Mouse (Mus musculus): ENCODE measurements around the gene Gm4869.

Gm4869 gene

GRCm38 (mm10) chr5:140472336-140472735, 26.9 kb downstream of the Gm4869 start:
- peak in 1 of 2 experiments; percentile 19 for DNase-seq

- DNase-seq = no peak
These were observed 36.0 kb downstream of the Gm4869 start for GRCm38 (mm10) chr5:140481458-140481857.

DNA sequence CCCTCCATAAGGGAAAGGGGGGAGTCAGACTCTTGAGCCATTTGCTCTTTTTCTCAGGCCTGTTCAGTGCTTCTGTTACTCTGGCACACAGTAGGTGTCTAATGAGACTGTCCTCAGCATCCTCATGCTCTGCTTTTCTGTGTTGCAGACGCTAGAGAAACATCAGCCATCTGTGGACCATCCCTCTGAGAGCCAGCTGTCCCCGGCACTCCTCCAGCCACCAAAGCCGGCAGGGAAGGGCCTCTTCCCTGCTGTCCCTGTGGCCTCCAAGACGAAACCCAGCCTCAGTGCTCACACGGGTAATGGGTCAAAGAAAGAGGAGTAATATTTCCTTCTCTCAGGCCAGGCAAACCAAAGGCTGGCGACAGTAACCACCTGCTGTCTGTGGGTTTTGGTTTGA, 45.7 kb downstream of the Gm4869 start:
- peak in 1 of 2 experiments; percentile 21 for DNase-seq

DNA sequence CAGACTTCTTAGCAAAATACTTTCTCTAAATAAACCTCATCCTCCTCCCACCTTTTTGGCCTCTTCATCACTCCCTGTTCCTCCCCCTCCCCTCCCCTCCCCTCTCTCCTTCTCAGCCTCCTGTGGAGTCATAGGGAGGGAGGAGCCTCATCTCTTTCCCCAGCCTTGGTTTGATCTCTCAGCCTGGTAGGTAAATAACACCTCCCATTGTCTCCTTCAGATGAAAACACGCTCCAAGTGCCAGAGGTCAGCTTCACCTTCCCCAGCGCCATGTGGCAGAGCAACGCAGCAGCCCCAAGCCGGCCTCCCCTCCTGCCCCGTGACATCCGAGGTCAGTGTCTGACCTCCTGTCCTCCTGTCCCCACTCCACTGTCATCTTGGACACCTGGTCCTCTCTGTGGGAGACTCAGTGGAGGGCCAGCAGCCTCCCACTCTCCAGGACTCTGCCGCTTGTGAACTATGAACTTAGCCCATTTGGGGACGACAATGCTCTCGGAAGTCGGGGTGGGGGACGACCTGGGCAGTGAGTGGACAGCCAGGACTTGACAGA, 47.3 kb downstream of the Gm4869 start:
- DNase-seq = no peak

GRCm38 (mm10) chr5:140498176-140498575, 52.7 kb downstream of the Gm4869 start:
- DNase-seq = no peak

DNA sequence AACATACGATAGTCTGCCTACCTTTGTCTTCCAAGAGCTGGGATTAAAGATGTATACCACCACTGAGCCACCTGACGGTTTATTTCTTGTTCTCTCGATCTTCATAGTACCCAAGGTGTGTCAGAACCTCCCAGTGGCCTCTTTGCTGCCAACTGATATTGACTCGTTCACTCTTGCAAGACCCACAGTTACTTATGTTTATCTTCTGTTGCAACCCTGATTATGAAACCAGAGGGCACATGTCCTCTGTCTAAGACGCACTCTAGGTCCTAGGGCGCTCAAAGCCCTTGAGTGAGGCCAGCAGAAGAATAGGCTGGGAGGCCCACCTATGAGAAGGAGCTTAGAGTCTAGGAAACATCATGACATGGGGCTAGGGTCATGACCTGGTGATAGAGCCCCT, 55.3 kb downstream of the Gm4869 start:
- DNase-seq = no peak

DNA sequence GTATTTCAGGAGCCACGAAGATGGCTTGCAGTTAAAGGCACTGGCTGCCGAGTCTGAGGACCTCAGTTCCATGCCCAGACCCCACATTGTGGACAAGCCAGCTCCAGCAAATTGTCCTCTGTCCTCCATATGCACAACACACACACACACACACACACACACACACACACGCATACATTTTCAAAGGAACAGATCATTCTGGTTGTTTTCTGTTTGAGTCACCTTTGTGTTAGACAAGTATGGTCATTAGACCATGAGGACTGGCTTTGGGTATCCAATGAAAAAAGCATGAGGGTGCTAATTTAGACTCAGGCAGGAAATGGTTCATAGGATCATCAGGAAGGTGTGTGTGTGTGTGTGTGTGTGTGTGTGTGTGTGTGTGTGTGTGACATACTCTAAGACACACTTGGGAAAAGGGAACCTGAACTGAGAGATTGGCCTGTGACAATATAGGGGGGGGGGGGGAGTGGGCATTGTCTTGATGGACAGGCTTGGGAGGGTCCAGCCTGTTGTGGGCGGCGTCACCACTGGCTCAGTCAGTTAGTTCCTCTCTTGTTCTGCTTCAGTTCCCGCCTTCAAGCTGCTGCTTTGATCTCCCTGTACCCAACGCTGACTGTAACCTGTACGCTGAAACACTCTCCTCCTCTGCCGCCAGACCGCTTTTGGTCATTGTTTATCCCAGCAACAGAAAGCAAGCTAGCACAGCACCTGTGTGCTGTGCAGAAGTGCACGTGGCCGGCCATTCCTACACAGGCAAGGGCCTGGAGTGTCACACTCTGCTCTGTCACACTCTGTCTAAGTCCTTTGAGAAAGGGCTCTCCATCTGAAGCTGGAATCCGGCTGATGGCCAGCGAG, 56.8 kb downstream of the Gm4869 start:
- DNase-seq = no peak

GRCm38 (mm10) chr5:140502925-140503324, 57.5 kb downstream of the Gm4869 start:
- peak; percentile 45 to 60 for DNase-seq

DNA sequence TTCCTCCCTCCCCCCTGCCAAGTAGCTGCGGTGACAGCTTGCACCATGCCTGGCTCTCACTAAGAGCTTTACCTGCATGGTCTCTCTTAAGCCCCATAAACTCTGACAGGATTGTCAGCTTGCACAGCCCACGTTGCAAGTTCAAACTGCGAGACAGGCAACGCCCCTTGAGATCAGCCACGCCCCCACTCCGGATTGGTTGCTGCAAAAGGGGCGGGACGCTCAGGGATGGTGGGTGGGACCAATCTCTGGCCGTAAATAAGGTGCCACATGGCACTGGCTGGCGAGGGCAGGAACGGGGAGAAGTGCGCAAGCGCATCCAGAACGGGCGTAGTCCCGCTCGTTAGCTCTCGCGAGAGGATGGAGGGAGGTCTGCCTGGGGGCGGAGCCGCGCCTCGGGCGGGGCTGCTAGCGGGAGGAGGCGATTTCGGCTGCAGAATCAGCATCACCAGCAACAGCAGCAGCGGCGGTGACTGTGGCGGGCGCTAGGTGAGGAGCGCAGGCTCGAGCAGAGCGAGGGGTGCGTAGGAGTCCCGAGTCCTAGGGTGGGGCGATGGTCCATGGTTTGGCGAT, 59.8 kb downstream of the Gm4869 start, which contains the start of gene Chst12:
Chst12 (plus strand) TSS at position 343 of the 573 bp plus-strand sequence.
- peak; percentile 99 to 100 for DNase-seq

GRCm38 (mm10) chr5:140506096-140506794, 60.8 kb downstream of the Gm4869 start:
- peak; percentile 43 to 53 for DNase-seq

DNA sequence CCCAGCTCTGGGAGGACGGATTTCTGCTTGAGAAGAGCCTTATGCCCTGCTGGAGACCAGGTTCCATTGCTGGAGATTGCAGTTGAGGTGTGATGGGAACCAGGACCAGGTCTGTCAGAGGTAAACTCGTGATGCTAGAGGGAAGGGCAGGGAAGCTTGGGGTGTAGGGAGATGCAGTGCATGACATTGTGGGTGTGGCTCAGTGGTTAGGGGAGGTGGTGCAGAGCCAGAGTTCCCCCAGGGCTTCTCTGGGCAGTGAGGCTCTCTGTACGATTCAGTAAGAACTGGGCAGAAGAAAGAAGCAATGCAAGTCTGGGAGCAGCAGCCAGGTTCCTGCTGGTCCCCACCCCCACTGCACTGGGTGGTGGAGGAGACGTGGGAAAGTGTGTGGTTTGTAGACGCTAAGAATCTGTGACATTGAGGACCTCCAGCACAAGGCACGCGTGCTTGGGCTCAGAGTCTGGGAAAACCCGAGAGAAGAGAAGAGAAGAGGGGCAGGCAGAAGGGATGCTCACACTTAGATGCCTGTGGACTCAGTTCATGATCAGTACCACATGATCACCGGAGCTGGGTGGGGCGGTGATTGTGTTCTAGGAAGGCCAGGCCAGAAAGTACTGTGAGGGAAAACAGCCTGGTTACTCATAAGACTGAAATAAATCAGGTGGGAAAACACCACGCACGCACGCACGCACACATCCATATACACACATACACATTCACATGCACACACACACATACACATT, 62.2 kb downstream of the Gm4869 start:
- no peak for DNase-seq

DNA sequence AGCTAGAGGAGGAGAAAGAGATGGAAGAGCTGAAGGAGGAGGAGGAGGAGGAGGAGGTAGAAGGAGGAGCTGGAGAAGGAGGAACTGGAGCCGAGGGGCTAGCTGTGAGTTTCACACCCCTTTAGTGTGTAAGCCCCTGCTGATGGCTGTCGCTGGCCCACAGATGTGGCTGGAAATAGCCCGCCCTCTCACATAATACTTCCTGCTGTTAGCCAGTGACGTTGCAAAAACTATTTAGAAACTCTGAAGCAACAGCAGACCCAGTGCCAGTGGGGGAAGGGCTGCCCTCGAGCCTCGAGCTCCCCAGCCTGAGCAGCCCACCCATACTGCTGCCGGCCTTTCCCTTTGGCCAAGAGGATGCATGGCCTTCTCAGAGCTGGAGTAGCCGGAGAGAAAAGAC, 63.2 kb downstream of the Gm4869 start:
- DNase-seq = no peak

GRCm38 (mm10) chr5:140509204-140509603, 63.8 kb downstream of the Gm4869 start:
- DNase-seq = no peak

DNA sequence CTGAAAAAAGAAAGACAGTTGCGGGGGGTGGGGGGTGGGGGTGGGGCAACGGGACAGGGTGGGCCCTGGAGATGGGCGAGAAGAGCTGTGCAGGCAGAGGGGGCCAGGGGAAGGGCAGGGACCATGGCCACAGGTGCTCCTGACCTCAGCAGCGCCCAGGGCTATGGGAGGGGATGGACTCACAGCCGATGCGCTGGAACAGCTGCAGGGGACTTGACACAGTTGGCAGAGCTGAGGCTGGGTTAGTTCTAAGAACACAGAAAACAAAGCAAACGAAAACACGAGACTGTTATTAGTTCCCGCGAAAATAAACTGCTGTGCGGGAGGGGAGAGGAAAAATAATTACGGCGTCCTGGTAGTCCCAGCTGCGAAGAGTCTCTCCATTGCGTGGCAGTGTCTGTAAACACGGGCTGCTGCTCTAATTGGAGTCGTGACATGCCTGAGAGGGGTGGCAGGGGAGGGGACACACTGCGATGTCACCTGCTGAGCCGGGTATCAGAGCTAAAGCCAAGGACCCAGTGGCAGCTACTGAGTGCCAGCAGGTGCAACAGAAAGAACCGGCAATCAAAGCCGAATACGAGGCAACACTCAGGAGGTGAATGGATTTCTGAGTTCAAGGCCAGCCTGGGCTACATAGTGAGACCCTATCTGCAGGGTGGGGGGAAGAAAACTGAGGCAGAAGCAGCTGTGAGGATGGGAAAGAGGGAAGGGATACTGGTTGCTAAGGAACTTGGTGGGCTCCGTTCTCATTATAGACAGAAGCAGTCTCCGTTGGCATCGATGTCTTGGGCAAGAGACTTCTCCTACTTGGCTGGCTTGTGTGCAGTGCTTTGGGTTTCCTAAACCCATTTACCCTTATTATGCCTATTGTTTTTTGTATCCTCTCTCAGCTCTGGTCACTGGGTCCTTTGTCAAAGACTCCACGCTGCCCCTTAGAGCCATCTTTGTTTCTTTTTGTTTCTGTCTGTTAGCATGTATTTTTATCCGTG, 64.9 kb downstream of the Gm4869 start:
- DNase-seq = peak in 1 of 2 experiments; percentile 42

DNA sequence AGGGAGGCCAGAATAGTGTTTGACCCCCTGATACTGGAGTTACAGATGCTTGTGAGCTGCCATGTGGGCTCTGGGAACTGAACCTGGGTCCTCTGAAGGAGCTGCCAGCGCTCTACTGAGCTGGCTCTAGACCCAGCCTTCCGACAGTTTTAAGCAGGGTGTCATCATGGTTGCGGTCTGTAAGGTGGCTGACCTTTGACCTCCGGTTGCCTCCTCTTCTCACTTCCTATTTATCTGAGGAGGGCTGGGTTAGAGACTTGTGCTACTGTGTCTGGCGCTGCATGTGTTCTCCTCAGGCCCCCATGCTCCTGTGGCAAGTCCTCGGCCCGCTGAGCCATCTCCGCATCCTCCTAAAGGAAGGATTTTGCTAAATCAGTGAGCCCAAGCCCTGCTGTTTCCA, 68.5 kb downstream of the Gm4869 start:
- no peak for DNase-seq

GRCm38 (mm10) chr5:140514799-140515486, 69.5 kb downstream of the Gm4869 start:
- DNase-seq = no peak

DNA sequence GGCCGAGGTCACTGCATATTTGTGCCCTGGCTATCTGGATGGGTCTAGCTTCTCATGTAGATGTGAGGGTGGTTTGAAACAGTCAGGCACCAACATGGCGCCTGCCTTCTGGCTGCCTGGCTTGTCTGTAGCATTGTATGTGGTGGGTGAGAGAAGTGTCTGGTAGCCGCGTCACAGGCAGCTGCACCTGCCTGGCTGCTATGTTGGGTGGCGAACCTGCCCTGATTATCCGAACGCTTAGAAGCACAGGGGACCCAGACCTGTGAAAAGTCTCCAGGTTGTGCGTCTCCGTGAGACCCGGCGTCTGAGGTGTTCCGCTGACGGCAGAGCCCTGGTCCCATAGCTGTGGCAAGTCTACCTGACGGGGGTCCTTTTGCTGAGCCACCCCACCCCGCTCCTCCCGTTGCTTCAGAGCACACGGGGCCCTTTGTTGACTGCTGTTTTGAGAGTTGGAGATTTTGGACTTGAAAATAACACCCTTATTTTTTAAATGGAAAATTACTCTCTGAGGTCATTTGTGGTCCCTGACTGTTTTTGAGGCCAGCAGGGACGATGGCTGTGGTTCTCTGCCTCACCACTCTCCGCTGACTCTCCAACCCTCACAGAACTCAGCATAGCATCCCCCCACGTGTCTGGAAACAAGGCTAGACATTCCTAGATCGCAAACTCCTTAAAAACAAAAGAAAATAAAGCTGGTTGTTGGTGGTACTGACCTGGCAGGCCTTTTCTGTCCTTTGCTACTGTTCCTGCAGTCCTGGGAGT, 71.9 kb downstream of the Gm4869 start:
- DNase-seq = no peak

DNA sequence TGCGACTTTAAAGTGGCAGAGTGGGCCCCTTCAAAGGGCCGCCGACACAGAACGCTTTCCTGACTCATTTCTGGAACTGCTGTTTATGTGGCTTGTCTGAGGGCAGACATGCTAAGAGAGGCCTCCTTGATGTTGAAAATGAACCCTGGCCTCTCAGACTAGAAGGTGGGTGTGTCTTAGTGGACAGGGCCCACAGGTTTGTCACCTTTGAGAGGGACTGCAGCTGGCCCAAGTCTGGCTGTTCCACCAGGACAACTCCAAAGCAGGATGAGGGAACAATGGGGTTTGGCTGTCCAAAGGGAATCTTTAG, 72.4 kb downstream of the Gm4869 start:
- no peak for DNase-seq

GRCm38 (mm10) chr5:140521196-140521595, 75.8 kb downstream of the Gm4869 start:
- no peak for DNase-seq

- no peak for DNase-seq
These were observed 81.3 kb downstream of the Gm4869 start for GRCm38 (mm10) chr5:140526754-140527153.

All from cerebellum, postnatal 10 days (tissue).